Mouse (Mus musculus) ES-E14 (cell line): ENCODE data around the gene Cyth3.

ENCODE experiments used
- CHD2 ChIP-seq: IDR thresholded peaks from 2 replicates; pipeline ENCODE4 v1.6.1; 2014; ENCODE audit warnings: mild to moderate bottlenecking, low read depth, low read length, inconsistent platforms
- ZNF384 ChIP-seq: IDR thresholded peaks from 2 replicates; pipeline ENCODE4 v1.6.1; 2012; ENCODE audit warnings: low read depth, low read length, inconsistent platforms

DNA sequence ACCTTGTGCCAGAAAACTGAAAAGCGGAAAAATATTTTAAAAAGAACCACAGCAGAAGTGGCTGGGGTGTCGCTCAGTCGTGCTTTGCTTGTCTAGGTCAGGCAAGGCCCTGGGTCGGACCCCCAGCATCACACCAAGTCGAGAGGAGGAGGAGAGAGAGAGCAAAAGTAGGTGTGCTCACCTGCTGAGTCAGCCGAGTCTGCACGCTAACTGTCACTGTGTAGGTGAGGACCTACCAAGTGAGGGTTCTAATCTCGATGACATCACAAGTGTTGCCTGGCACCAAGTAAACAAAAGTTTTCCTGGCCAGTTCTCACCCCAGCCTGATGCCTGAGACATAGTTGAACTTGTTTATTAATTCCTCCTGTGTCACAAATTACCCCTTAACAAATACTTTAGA is 137.3 kb downstream of the Cyth3 start:
- no peak for TF ChIP-seq CHD2
- no peak for TF ChIP-seq ZNF384
